Mouse (Mus musculus) ES-Bruce4 (cell line): Measurements from ENCODE around the gene Tmem87b.

Experiments used
- CTCF ChIP-seq: IDR thresholded peaks from one replicate; pipeline ENCODE4 v1.8.1; 2011; ENCODE audit warnings: low read depth, low read length
- POLR2A ChIP-seq: IDR thresholded peaks from one replicate; pipeline ENCODE4 v1.8.1; 2011; ENCODE audit warnings: low read length; ENCODE audit not compliant: insufficient read depth

DNA sequence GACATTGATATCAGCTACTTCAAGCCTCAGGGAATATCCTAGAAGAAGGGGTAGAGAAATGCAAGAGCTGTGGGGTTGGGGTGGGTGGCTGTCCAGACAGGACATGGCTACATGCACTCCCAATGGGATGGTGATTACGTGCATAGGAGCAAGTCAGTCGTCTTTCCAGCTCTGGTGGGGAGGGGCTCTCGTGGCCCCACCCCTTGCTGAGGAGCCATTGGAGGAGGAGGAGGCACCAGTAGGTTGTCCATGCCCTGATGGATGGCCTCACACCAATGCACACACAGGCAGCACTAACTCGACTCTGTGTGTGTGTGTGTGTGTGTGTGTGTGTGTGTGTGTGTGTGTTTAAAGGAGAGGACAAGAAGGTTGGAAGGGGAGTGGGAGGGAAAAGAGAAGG lies 12.6 kb upstream of the Tmem87b start:
- TF ChIP-seq POLR2A (no peak), CTCF (no peak)
